Mouse (Mus musculus) right cerebral cortex, adult 2 months (tissue): ENCODE data around the gene Cdc37l1.
A peak's percentile ranks its signal among the peaks of the same experiment; 100 is the strongest.

Source experiments
- DNase-seq, 2 experiments: peaks; one replicate each; pipeline ENCODE4 v3.0.0; 2021 to 2022; ENCODE audit warnings: low spot score in 2 of 2

The Cdc37l1 gene

DNA sequence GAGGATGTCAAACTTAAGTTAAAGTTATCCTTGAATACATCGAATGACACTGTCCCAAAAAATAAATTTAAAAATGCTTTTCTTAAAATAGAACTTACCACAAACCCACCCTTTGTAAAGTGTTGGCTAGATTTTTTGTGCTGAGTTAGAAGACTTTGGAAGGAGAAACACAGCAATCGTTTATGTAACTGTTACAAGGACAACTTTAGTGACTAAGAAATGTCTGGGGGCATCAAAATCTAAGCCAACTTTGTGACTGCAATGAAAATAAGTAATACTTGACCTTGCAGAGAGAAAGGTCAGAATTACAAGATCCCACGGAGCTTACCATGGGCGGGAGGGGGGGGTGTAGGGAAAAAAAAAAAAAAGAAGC, 56.8 kb downstream of the Cdc37l1 start:
- no peak for DNase-seq

DNA sequence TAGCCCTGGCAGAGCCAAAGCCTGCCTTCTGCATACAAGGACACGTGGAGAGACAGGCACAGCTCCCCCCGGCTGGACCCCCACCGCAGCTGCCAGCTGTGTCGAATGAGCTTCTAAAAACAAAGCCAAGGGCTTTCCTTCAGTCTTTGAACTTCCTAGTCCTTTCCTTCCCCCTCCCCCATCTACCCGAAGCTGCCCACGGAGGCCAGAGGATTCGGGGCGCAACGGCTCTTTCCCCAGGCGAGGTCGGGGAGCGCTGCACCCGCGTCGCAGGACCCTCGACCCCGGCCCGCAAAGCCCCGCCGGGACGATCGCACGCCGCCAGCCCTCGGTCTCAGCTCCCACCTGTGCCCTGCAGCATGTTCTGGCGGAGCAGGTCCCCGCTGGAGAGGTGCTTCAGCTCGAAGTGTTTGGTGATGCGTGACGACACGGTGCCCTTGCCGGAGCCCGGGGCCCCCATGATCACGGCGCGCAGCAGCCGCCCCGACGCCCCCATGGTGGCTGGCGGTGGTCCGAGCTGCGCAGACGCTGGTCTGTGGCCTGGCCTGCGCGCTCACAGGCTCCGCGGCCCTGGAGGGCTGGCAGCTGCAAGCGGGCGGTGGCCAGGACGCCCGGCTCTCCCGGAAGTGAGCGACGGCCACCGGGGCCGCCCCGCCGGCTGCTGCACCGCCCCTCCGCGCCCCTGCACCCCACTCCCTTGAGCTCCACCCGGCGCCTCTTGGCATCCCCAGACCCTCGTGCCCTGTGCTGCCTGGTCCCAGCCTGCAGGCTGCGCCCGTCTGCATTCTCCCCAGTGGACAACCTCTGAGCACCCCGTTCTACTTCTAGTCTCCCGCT, 57.4 kb downstream of the Cdc37l1 start, which contains the start of gene Ak3:
Gene Ak3 (minus strand): TSS at position 628 of the 837 bp plus-strand sequence.
- DNase-seq, result peak; percentile 62 to 64

DNA sequence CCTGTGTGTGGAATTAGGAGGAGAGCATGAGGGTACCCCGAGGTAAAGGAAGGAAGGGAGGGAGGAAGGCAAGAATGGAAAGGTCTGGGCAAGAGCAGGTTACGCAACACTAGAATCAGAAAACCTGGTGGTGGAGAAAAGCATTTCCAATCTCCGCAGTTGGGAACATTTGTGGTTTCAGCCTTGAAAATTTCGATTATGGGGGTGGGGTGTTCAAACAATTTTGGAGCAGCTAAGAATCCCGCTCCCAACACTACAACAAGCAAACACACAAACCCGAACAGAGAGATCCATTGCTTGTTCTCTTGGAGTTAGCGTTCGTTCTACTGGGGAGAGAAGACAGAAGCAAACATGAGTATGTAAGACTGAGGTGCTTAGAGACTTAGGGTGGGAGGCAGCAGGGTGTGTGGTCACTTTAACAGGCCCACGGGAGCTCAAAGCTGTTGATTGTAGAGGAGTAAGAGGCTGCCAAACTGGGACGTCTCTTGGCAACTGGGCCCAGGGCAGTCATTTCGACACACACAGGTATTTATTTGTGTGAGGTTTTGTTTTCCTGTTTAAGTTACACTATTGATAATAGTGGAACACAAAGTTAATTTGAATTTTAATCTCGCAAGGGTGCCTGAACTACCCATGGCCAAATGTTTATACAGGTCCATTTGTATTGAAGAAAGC, 59.4 kb downstream of the Cdc37l1 start:
- DNase-seq, result no peak

DNA sequence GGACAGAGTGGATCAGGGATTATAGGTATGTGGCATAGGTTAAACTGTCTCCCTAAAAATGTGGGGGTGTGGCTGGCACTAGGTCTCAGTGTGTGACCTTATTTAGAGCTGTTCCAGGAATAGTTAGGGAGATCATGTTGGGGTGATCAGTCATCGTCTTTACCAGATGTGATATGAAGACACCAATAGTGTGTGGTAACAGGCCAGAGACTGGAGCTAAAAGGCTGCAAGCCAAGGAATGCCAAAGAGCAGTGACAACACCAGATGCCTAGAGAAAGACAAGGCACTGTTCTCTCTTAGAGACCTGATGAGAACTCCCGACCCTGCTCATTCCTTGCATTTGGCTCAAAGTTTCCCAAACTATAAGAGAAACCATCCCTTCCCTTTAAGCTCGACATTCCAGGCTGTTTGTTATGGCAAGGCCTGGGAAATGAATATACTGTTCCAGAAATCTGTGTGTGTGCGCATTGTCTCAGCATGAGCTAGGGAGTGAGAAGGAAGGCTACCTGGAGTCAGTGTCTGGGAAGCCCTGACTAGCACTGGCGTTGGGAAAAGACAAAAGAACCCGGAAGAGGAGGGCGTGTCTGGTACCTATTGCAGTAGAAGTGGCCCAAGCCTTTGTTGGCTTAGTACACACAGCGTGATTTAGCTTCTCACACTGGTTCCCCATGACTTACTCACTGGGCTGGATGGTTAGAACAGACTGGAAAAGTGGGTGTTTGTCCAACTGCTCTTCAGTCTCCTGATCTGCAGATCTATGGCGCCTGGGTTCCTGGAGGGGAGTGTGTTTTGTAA, 60.2 kb downstream of the Cdc37l1 start:
- no peak for DNase-seq

DNA sequence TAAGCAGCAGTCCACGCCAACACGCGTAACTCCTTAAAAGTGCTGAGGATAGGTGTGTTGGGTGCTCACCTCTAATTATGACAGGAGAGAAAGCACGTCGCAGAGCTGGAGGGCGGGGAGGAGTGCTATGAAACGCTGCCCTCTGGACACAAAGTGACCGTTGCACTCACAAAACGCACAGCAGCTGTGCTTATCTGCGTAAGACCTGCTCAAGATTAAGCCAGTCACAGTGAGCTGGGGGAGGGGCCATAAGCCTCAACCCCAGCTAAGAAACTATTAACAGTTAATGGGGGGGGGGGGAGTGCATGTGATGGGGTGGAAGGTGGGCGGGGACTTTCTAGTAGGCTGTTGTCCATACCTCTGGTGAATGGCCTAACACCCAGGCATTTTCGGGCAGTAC, 62.6 kb downstream of the Cdc37l1 start:
- no peak for DNase-seq

DNA sequence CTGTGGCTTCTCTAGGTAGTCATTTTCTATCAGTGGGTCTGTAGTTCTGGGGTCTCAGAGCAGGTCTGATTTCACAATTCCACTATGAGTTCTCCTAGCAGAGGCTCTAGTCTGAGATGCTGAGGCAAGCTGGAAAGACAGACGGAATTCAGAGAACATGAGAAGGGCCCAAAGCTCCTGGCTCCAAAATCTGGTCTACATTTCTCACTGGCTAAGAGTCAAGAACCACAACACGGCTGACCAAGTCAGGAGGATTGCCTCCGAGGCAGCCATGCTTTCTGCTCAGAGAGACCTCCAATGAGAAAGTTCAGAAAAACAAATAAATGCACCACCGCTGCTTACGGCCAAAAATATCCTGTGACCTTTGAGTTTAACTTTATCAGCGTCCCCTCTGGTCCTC, 64.4 kb downstream of the Cdc37l1 start:
- no peak for DNase-seq

DNA sequence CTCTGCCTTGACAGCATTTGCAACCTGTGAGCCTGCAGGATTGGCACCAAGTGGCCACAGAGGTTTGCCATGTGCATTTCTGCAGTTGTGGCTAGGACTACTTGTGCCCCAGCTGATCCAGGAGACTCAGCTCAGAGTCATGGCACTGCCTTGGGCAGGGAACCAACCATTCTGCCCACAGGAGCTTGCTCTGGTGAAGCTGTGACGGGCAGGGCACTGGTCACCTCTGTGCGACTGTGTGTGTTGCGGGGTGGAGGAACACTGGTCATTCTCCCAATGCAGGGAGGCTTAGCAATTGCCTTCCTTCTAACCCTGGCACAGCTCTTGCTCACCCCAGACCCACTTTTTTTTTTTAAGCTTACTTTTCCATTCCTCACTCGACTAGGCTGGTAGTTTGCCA, 65.3 kb downstream of the Cdc37l1 start:
- DNase-seq, result no peak

DNA sequence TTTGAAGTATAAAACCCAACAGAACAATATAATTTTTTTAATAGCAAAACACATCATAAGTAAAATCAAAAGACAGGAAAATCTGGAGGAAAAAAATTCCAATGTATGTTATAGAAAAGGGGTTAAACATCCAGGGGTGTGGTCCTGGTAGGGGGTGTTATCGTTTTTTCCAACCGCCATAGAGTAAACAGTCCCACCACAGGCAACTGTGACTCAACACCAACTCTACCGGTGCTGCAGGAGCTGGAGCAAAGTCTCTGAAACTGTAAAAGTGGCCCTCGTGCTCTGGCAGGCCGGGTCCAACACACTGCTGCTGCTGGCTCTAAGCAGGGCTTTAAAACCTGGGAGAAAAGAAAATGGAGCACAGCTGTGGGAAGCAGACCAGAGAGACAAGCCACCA, 68.6 kb downstream of the Cdc37l1 start:
- no peak for DNase-seq

DNA sequence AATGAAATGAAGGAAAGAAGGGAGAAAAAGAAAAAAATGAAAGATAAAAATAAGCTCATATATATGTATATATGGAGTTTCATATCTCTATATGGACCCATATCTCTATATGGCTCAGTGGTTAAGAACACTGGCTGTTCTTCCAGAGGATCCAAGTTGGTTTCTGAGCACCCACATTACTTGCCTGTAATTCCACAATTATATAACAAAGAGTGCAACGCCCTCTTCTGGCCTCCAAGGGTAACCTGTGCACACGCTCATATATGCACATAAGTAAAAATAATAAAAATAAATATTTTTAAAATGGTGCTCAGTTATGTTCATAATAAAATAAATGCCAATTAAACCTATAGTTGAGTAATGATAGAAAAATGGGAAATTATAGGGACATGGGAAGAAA, 69.5 kb downstream of the Cdc37l1 start:
- DNase-seq, result no peak

DNA sequence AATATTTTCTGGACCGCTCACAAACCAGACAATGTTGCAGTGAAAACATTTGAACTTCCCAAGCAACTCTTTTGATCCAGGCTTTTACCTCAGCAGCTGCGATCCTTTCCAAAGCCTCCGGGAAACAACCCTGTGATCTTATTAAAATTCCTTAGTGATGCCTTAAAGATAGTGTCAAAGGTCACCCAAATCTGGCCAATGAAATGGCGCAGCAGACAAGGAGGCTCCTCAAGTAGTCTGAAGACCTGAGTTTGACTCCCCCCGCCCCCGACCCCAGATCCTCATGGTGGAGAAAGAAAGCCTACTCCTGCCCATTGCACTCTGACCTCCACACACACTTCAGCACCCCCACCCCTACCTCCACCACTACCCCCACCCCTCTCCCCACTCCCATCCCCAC, 70.1 kb downstream of the Cdc37l1 start:
- no peak for DNase-seq

DNA sequence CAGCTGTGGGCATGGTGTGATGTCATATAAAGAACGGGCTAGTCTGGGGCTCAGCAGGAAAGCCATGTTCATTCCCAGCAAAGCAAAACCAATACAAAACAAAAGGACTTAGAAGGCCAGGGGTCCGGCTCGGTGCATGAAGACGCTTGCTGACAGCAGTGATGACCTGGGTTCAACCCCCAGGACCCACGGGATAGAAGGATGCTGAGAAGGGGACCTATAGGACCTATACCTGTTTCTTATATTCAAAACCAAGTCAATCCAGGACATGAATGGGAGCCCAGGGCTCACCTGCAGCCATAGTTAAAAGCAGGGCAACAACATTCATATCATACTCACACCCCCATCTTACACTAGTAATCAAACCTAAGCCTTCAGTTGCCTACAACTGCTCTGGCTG, 72.9 kb downstream of the Cdc37l1 start:
- no peak for DNase-seq

DNA sequence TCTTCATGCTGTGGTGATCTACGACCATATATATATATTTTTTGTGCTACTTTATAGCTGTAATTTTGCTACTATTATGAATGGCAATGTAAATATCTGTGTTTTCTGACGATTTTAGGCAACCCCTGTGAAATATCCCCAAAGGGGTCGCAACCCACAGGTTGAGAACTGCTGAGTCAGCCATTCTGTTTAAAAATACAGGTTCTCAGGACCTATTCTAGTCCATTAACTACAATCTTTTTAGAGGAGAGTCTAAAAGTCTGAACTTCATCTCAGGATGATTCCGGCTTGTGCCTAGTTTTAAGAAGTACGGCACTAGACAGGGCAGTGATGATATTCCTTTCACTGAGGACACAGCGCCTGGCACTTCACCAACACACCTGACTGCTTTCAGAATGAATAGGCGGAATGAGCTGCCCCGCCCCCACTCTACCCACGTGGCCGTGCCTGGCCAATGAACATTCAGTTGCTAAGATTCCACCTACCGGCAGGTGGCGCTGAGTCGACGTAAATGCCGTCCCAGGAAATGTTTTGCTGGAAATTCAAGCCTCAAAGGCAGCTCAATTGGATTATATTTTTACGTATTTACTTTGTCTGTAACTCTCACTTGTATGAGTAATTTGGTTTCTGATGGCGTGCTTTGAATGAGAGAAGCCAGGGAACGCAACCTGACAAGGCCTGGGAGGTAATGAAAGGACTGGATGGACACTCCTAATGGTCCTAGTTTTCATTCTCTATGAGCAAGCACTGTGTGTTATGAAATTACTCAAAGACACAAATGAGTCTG, 73.6 kb downstream of the Cdc37l1 start:
- peak; percentile 92 to 94 for DNase-seq

DNA sequence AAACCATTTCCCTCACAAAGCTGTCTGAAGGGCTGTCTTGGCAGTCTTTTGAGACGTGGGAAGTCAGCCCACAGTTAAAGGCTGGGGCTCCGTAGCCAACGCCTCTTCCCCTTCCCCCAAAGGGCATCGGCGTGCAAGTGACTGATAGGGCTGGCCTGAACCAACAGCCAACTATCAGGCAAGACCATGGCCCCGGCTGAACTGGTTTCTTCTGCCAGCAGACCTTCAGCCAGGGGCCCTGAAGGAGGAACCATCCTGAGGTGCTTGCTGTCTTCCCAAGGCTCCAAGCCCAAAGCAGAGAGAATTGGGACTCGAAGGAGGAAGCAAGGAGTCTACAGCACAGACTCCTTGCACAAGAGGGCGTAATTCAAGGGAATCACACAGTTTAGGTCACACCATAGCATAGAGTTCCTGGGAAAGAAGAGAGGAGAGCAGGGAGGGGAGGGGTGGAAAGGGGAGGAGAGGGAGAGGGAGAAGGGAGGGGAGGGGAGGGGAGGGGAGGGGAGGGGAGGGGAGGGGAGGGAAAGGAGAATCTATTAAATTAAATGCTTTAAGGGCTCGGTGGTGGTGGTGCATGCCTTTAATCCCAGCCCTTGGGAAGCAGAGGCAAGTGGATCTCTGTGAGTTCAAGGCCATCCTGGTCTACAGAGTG, 74.4 kb downstream of the Cdc37l1 start:
- DNase-seq, result peak in 1 of 2 experiments; percentile 17

DNA sequence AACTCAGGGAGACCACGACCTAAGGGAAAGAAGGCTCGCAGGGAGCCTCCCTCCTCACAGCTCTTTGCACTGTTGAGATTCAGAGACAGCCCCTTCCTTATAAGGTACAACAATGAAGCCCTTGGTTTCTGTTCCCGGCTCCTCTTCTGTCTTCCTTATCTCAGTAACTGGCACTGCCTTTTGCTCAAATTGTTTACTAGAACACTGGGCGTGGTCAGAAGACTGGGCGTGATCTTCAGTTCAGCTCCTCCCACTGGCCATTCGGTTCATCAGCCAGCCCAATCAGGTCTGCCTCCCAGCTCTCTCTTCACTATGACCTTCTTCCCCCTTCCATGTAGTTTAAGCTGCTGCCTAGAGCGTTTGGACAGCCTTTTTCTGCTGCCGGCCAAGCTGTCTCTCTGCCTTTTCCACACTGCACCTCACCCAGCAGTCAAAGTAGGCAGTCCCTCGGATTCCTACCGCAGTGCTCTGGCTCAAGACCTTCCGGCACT, 76.9 kb downstream of the Cdc37l1 start:
- peak in 1 of 2 experiments; percentile 27 for DNase-seq

DNA sequence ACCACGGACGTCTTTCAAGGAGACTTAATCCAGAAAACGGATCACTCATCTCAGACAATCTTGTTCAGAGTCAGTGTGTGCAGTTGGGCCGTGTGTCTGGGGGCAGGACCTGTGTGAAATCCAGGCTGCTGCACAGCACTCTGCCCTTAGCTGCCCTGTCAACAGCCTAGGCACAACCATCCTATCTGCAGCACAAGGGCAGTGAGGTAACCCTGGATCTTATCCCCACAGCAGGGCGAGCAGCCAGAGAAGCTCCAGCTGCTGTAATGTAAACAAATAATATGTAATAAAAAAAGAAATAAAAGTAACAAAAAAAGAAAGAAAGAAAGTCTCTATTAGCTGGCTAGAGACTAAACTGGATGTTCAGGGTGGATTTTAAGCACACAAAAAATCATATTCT, 79.0 kb downstream of the Cdc37l1 start:
- no peak for DNase-seq

DNA sequence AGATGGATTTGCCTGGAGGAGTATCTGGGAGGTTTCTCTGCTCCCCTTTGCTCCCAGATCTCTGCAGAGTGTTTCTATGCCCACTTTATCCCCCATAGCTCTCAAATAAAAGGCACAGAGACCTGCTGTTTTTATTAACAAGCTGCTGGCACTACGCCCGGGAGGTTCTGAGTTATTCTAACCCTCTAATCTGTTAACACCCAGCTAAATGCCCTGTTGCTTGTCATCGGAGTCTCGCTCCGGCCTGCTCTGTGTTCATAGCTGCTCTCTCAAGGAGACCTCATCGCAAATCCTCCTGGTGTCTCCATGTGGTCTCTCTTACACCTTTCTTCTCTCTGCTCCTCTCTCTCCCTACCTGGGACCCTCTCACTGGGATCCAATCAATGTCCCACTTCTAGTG, 84.7 kb downstream of the Cdc37l1 start:
- DNase-seq, result no peak
